Mouse (Mus musculus) E14TG2a.4 (cell line): ENCODE data around the gene Med25.

Experiments used
- CTCF ChIP-seq: conservative IDR thresholded peaks from 2 replicates; pipeline ENCODE4 v1.5.1; 2014; ENCODE audit warnings: low read length
- NANOG ChIP-seq: IDR thresholded peaks from 2 replicates; pipeline ENCODE4 v1.6.1; 2014; ENCODE audit warnings: borderline replicate concordance, low read length, mixed read lengths
- POU5F1 ChIP-seq: IDR thresholded peaks from 2 replicates; pipeline ENCODE4 v1.6.1; 2014; ENCODE audit warnings: low read length, borderline replicate concordance

DNA sequence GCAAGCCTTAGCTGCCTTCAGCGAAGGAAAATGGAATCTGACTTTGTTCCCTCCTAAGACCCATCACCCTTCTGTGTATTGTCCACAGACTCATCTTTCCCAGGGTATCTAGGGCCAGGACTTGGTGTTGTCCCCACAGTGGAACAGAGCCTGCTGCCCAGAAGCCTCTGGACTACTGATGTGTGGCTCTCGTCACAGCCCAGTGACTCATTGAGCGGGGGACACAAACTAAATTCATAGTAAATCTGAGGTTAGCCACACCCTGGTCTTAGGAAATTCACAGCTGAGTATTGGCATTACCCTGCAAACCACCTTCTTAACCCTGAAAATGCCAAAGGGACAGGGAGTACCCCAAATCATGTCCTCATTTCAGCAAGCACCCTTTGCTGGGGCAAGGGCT lies 65.7 kb downstream of the Med25 start:
- TF ChIP-seq CTCF (no peak), NANOG (no peak), POU5F1 (no peak)
